Mouse (Mus musculus) layer of hippocampus, adult 2 months (tissue): ENCODE measurements around the gene Tcf7l2. TPM values are rescaled to one million over a fixed set of nuclear protein-coding genes. Genes with fewer than 3 reads are reported as not detected.

Experiments used
- DNase-seq, 2 experiments: peaks; one replicate each; pipeline ENCODE4 v3.0.0; 2022; ENCODE audit warnings: low spot score in 2 of 2
- H3K27ac ChIP-seq: fragments of 200-600 bp; 2 replicates; pipeline ENCODE4 v1.8.1; 2022
- H3K4me3 ChIP-seq: fragments of 200-600 bp; 2 replicates; pipeline ENCODE4 v1.8.1; 2022; ENCODE audit warnings: mild to moderate bottlenecking
- CTCF ChIP-seq: fragments of 200-600 bp; conservative IDR thresholded peaks from 2 replicates; pipeline ENCODE4 v1.8.1; 2022; ENCODE audit warnings: antibody characterized with exemption, mild to moderate bottlenecking, moderate library complexity
- total RNA-seq, 2 experiments: library from RNA; stranded (reverse); gene quantifications; 2 replicates each; pipeline ENCODE4 v1.2.3; 2021

Tcf7l2 gene
- total RNA-seq, 2 experiments from 2014 or later, result 9.9 to 11.3 TPM

GRCm38 (mm10) chr19:55860009-55860743 is 118.6 kb downstream of the Tcf7l2 start:
- Histone ChIP-seq H3K27ac (no peak overlapping the region), H3K4me3 (no peak overlapping the region)
- no peak for DNase-seq
- no peak for TF ChIP-seq CTCF

DNA sequence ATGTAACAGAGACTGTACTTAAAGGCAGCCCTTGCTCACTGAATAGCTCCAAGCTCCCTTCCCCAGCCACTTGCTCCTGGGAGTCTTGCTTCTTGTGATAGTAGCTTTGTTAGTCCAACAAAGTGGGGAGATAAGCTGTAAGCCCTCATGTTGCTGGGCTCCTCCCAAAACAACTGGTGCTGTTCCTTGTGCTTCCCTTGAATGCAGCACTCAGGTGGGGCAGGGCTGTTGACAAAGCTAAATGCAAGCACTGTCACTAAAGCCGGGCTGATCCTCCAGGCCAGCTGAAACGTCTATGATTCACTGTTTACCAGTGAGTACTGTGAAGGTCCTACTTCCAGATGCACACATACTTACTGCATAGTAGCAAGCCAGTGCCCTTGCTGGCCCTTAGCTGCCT is 120.1 kb downstream of the Tcf7l2 start:
- no peak for DNase-seq
- no peak for TF ChIP-seq CTCF
- H3K27ac ChIP-seq, result no peak overlapping the region
- H3K4me3 ChIP-seq, result no peak overlapping the region

DNA sequence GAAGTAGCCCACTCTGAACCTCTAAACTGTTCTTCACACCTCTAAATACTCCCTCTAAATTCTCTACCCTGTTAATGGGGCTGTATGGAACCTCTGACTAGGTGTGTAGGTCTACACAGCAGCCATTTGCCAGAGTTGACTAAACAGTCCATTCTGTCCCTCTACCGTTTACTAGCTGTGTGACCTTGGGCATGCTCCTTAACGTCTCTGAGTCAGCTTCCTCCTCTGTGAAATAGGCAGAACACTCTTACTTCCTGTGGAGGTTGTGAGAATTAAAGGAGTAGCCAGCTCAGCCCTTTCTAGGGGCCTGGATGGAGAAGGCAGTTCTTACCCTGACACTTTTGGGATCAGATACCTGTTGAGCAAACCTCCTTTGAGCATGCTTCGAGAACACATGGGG is 120.9 kb downstream of the Tcf7l2 start:
- H3K4me3 ChIP-seq, result no peak overlapping the region
- DNase-seq, result no peak
- TF ChIP-seq CTCF, result no peak
- H3K27ac ChIP-seq, result no peak overlapping the region

DNA sequence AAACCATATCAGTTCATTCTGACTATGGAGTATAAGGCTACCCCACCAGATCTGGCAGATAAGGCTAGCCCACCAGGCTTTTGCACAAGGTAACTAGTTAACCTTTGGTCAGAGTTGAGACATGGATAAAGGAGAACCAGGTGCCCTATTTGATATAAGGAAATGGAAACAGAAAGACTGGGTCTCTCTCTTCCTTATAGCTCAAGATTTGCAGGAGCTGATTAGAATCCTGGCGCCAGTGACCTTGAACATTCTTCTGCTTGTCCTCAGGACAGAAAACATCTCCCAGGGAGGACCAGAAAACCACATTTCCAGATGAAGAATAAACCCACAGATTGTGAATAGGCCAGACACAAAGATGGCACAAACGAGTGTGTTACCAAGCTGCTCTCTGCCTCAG is 123.4 kb downstream of the Tcf7l2 start:
- TF ChIP-seq CTCF, result no peak
- H3K27ac ChIP-seq, result no peak overlapping the region
- no peak overlapping the region for H3K4me3 ChIP-seq
- DNase-seq, result no peak

- DNase-seq, result no peak
- no peak for TF ChIP-seq CTCF
- H3K4me3 ChIP-seq, result no peak overlapping the region
Measured at GRCm38 (mm10) chr19:55865774-55866578, 124.4 kb downstream of the Tcf7l2 start.

GRCm38 (mm10) chr19:55867255-55867654 is 125.6 kb downstream of the Tcf7l2 start:
- no peak overlapping the region for H3K4me3 ChIP-seq
- TF ChIP-seq CTCF, result no peak
- DNase-seq, result no peak
- H3K27ac ChIP-seq, result no peak overlapping the region

More at GRCm38 (mm10) chr19:55865774-55866578, 124.4 kb downstream of the Tcf7l2 start:
- no peak overlapping the region for H3K27ac ChIP-seq

DNA sequence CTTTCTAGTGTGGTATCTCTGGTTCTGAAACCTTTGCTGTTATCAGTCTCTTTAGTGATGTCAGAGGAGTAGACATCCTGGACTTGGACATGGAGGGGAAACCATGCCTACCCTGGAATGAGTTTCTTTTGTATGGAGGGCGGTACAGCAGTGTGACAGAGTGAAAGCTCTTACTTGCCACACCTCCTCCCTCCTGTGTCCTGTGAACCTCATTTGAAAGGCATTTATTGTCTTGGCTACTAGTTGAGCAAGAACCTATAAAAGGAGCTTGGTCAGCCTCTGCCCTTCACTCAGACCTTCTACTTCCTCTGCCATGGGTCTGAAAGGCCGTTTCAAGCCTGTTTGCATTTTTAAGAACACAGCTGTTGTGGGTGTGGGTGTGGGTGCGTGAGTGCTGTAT is 126.3 kb downstream of the Tcf7l2 start:
- no peak for TF ChIP-seq CTCF
- Histone ChIP-seq H3K4me3 (no peak overlapping the region), H3K27ac (no peak overlapping the region)
- DNase-seq, result no peak

DNA sequence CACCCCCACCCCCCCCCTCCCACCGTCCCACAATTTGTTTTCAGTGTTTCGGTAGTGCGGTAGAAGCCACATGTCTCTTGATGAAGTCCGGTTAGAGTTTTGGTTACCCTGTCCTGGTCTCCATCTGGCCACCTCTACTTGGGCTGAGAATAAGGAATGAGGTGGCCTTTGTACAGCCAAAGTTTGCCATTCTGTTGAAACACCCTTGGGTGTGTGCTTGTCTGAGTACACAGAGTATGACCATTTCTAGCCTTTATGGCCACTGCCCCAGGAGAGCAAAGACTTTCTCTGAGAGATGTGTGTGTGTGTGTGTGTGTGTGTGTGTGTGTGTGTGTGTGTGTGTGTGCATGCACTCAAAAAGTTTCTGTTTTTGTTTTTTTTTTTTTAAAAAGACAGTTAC is 127.0 kb downstream of the Tcf7l2 start:
- no peak for DNase-seq
- Histone ChIP-seq H3K4me3 (no peak overlapping the region), H3K27ac (no peak overlapping the region)
- TF ChIP-seq CTCF, result no peak

GRCm38 (mm10) chr19:55870825-55871224 is 129.2 kb downstream of the Tcf7l2 start:
- H3K4me3 ChIP-seq, result no peak overlapping the region
- H3K27ac ChIP-seq, result no peak overlapping the region
- TF ChIP-seq CTCF, result no peak
- DNase-seq, result no peak

DNA sequence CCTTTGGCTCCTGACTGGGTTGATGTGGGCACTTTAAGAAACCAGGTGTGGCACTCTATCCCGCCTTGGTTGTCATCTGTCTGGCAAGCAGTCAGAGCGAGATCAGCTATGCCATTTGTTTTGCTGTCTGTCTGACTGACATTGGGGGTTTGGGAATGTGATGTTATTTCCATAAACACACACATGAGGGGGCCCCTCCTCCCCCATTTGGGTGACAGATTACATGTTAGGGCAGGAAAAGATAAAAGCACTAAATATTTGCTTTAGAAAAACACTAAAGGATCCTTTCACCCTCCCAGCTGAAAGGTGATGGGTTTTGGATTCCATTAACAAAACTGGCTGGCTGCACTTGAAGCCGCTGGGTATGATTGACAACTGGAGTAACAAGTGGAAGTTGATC is 129.9 kb downstream of the Tcf7l2 start:
- DNase-seq, result no peak
- H3K27ac ChIP-seq, result no peak overlapping the region
- no peak overlapping the region for H3K4me3 ChIP-seq
- TF ChIP-seq CTCF, result no peak

DNA sequence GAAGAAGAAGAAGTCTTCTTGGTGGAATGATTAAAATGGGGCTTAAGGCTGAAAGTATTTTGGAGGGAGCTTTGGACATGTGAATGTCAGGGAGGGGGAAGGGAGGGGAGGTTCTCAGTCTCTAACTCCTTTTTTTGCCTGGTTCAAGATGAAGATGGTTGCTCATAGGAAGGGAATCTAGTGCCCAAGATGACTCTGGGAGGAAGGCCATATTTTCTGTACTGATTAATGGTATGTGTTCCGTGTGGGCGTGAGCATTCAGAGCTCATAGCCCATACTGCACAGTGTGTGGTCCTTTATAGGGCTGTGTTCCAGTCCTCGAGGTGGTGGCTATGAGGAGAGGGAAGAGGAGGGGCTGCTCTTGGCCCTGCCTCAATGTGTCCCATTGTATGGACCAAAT is 131.6 kb downstream of the Tcf7l2 start:
- no peak overlapping the region for H3K4me3 ChIP-seq
- DNase-seq, result no peak
- TF ChIP-seq CTCF, result no peak
- no peak overlapping the region for H3K27ac ChIP-seq

DNA sequence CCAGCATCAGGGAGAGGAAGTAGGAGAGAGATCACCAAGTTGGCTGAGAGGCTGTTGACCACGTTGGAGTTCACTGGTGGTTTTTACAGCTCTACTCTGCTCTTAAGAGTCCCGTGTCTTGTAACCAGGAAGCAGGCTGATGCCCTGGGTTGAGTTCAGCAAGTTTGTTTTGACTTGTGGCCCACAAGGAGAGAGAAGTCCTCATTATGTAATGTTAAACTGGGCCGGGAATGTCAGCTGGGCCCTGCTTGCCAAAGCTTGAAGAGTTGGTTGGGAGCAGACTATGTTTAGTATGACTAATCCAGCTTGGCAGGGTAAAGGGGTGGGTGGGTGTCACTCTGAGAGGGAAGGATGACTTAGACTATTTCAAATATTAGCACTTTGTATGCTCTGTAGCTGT is 134.9 kb downstream of the Tcf7l2 start:
- H3K4me3 ChIP-seq, result no peak overlapping the region
- peak; percentile 41 to 42 for DNase-seq
- no peak overlapping the region for H3K27ac ChIP-seq
- TF ChIP-seq CTCF, result no peak

DNA sequence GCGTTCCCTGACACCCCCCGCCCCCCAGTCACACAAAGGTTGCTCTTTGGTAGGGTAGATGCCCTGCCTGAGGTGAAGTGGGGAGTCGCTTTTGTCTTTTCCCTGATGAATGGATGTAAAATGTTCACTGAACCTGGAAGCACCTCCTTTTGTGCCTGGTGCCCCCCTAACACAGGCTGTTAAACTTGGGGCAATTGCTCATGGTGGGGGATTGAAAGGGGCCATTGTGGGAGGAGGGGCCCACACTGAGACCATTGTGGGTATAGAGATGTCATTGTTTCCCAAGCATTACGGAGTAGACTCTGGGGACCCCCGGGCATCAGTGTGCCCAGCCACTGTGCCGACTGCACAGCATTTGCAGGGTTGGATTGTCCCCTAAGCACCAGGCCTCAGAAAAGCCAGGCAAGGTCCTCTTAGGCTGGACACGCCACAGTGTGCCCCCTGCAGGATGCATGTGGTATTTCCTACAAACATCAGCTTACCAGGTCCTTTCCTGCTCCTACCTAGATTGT is 135.8 kb downstream of the Tcf7l2 start:
- Histone ChIP-seq H3K27ac (no peak overlapping the region), H3K4me3 (no peak overlapping the region)
- peak; percentile 89 for TF ChIP-seq CTCF
- DNase-seq, result peak; percentile 39 to 42
